ENCODE assay signal across 23 mouse cellular contexts in the genomic region with DNA sequence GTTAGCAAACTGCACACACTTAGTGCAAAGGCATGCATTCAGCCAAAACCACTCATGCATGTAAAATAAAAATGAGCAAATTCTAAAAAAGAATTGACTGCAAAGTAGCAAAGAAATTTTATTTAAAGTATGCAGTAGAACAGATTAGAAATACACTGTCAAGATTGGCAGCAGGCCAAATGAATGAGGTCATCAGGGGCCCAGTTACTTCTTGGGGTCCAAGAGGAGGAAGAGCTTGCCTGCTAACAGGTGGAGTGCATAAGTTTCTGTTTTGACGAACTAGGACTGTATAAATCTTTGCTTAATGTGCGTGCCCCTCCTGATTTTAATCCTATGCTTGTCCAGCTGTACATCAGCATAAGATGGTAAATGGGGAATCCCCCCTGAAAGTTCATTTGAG.
DNase-seq lines count a peak whose midpoint lies in the region; ATAC-seq and TF ChIP-seq lines count a peak whose summit lies in the region.
"Had no signal": no experiment of that assay in that cellular context is flagged by ENCODE, and none has a peak within 500 bp of the region (broad histone marks: within the 10 kb centered on the region; RNA-seq: fewer than 3 reads in every experiment).

No protein-coding gene starts in this region.

- H3K27ac ChIP-seq in forebrain, embryonic 14.5 days (ENCODE audit: low read depth, low read length), result no peak overlapping the region
- H3K27ac ChIP-seq in forebrain, embryonic 11.5 days (ENCODE audit: low read depth, low read length), result no peak overlapping the region
- H3K27ac ChIP-seq in MEL (ENCODE audit: control insufficient read depth, low read depth, low read length), result no peak overlapping the region
- H3K27ac ChIP-seq in stomach, embryonic 15.5 days, result no peak overlapping the region
- H3K27ac ChIP-seq: hindbrain, embryonic 13.5 days; left cerebral cortex, adult 2 months; midbrain, embryonic 13.5 days had no signal

- no peak for TF ChIP-seq POLR2A in lung, adult 2 months (IDR thresholded peaks at IDR 0.05; ENCODE audit: borderline replicate concordance, extremely low read depth, low read depth, low read length)
- no peak for TF ChIP-seq POLR2A in MEL (IDR thresholded peaks at IDR 0.05; ENCODE audit: control insufficient read depth in 1 of 2, insufficient read depth in 1 of 2, low read depth in 1 of 2, low read length in 2 of 2, poor library complexity in 1 of 2)

- peaks cover 5% of the 10 kb centered on the region; the same call in 1 of the 2 replicates for H3K4me1 ChIP-seq in forebrain, embryonic 14.5 days (ENCODE audit: control insufficient read depth, insufficient read depth, low read length)
- H3K4me1 ChIP-seq in forebrain, embryonic 11.5 days (replicated peaks; ENCODE audit: control insufficient read depth, insufficient read depth, low read length), result no peaks in the 10 kb centered on the region
- H3K4me1 ChIP-seq in lung, adult 2 months (ENCODE audit: control insufficient read depth, insufficient read depth, low read length), result no peaks in the 10 kb centered on the region; the same call in 1 of the 2 replicates
- H3K4me1 ChIP-seq in MEL (ENCODE audit: control insufficient read depth in 1 of 2, insufficient read depth in 2 of 2, low read length in 2 of 2), result no peaks in the 10 kb centered on the region
- 0 out of 2 replicates have a peak, but pooled peaks cover 5% of the 10 kb centered on the region for H3K4me1 ChIP-seq in stomach, embryonic 15.5 days
- H3K4me1 ChIP-seq: midbrain, embryonic 13.5 days had no signal

- WGBS in forebrain, embryonic 14.5 days, result 52% methylated on average over 2 of the region's 2 CpGs
- 79% methylated on average over 2 of the region's 2 CpGs for WGBS in forebrain, embryonic 11.5 days
- WGBS in lung, adult 2 months, result 58% methylated on average over 2 of the region's 2 CpGs
- 27% methylated on average over 2 of the region's 2 CpGs for WGBS in stomach, embryonic 15.5 days

- no peak overlapping the region for H3K4me3 ChIP-seq in forebrain, embryonic 14.5 days (ENCODE audit: low read depth, low read length)
- no peak overlapping the region for H3K4me3 ChIP-seq in forebrain, embryonic 11.5 days (ENCODE audit: low read depth, low read length)
- H3K4me3 ChIP-seq in lung, adult 2 months (replicated peaks; ENCODE audit: extremely low read depth, low read depth, low read length), result no peak overlapping the region
- no peak overlapping the region for H3K4me3 ChIP-seq in MEL (ENCODE audit: control insufficient read depth in 1 of 2, insufficient read depth in 1 of 2, low read depth in 2 of 2, low read length in 2 of 2)
- no peak overlapping the region for H3K4me3 ChIP-seq in stomach, embryonic 15.5 days (replicated peaks)
- H3K4me3 ChIP-seq: hindbrain, embryonic 13.5 days; left cerebral cortex, adult 2 months; midbrain, embryonic 13.5 days had no signal

- peak; percentile 40 for DNase-seq in forebrain, embryonic 14.5 days (ENCODE audit: low spot score)
- DNase-seq in forebrain, embryonic 11.5 days (ENCODE audit: low spot score), result no peak
- DNase-seq in lung, postnatal 10 days, result peak; percentile 28
- no peak for DNase-seq in lung, adult 2 months
- peak; percentile 32 for DNase-seq in MEL (ENCODE audit: low read depth, low spot score)
- no peak for DNase-seq in spleen, postnatal 14 days (ENCODE audit: low spot score in 2 of 2)
- DNase-seq in thymus, postnatal 36 days, result no peak
- DNase-seq: adrenal gland, postnatal 10 days; B cell, adult 2 months; cerebellum, adult 8-10 months; forebrain, postnatal 0 days; gastrocnemius, postnatal 36 days; layer of hippocampus, adult 9-11 months; left cerebral cortex, postnatal 4 days; right cerebral cortex, adult 18-20 months; thymus, postnatal 25 days had no signal

- H3K36me3 ChIP-seq in forebrain, embryonic 14.5 days (ENCODE audit: control insufficient read depth, insufficient read depth, low read length), result no peaks in the 10 kb centered on the region
- H3K36me3 ChIP-seq in forebrain, embryonic 11.5 days (ENCODE audit: control insufficient read depth, insufficient read depth, low read length), result no peaks in the 10 kb centered on the region
- no peaks in the 10 kb centered on the region for H3K36me3 ChIP-seq in MEL (ENCODE audit: control insufficient read depth in 1 of 2, insufficient read depth in 2 of 2, low read length in 2 of 2)
- H3K36me3 ChIP-seq in stomach, embryonic 15.5 days, result no peaks in the 10 kb centered on the region
- H3K36me3 ChIP-seq: G1E; hindbrain, embryonic 13.5 days; midbrain, embryonic 13.5 days had no signal

- no peak overlapping the region for H3K9ac ChIP-seq in forebrain, embryonic 14.5 days (ENCODE audit: low read length)
- H3K9ac ChIP-seq in forebrain, embryonic 11.5 days (ENCODE audit: low read length), result no peak overlapping the region
- no peak overlapping the region for H3K9ac ChIP-seq in MEL (ENCODE audit: control insufficient read depth, low read depth, low read length, poor library complexity, severe bottlenecking)
- no peak overlapping the region for H3K9ac ChIP-seq in stomach, embryonic 15.5 days
- H3K9ac ChIP-seq: forebrain, postnatal 0 days; hindbrain, embryonic 13.5 days; midbrain, embryonic 13.5 days had no signal

- TF ChIP-seq EP300 in MEL (IDR thresholded peaks at IDR 0.05; ENCODE audit: low read depth in 1 of 2, low read length in 2 of 2), result no peak

- no peak for TF ChIP-seq CTCF in lung, adult 2 months (IDR thresholded peaks at IDR 0.05; ENCODE audit: insufficient read depth, low read length)
- no peak for TF ChIP-seq CTCF in MEL (IDR thresholded peaks at IDR 0.05 in 2 of 3, conservative IDR thresholded peaks at IDR 0.05 in 1 of 3; ENCODE audit: control insufficient read depth in 1 of 3, insufficient read depth in 1 of 3, low read depth in 2 of 3, low read length in 3 of 3, poor library complexity in 1 of 3, severe bottlenecking in 1 of 3)

- no peaks in the 10 kb centered on the region for H3K79me2 ChIP-seq in MEL (ENCODE audit: control insufficient read depth, insufficient read depth, low read length, poor library complexity)

- H3K4me2 ChIP-seq in forebrain, embryonic 14.5 days (ENCODE audit: low read length), result no peak overlapping the region
- no peak overlapping the region for H3K4me2 ChIP-seq in forebrain, embryonic 11.5 days (ENCODE audit: low read depth, low read length, severe bottlenecking)
- H3K4me2 ChIP-seq in stomach, embryonic 15.5 days, result no peak overlapping the region
- H3K4me2 ChIP-seq: hindbrain, embryonic 13.5 days; midbrain, embryonic 13.5 days had no signal

- H3K27me3 ChIP-seq in forebrain, embryonic 14.5 days (replicated peaks; ENCODE audit: control insufficient read depth, insufficient read depth, low read length), result no peaks in the 10 kb centered on the region
- H3K27me3 ChIP-seq in forebrain, embryonic 11.5 days (ENCODE audit: control insufficient read depth, insufficient read depth, low read length), result no peaks in the 10 kb centered on the region
- H3K27me3 ChIP-seq in MEL (ENCODE audit: control insufficient read depth in 1 of 2, insufficient read depth in 2 of 2, low read length in 2 of 2), result no peaks in the 10 kb centered on the region
- no peaks in the 10 kb centered on the region for H3K27me3 ChIP-seq in stomach, embryonic 15.5 days (replicated peaks)
- H3K27me3 ChIP-seq: CH12.LX; hindbrain, embryonic 13.5 days; midbrain, embryonic 13.5 days had no signal

- H3K9me3 ChIP-seq in forebrain, embryonic 14.5 days (replicated peaks; ENCODE audit: control insufficient read depth, low read length), result no peaks in the 10 kb centered on the region
- no peaks in the 10 kb centered on the region for H3K9me3 ChIP-seq in forebrain, embryonic 11.5 days (ENCODE audit: control insufficient read depth, low read length)
- H3K9me3 ChIP-seq in MEL (replicated peaks; ENCODE audit: insufficient read depth, low read length), result no peaks in the 10 kb centered on the region
- no peaks in the 10 kb centered on the region for H3K9me3 ChIP-seq in stomach, embryonic 15.5 days
- H3K9me3 ChIP-seq: G1E; hindbrain, embryonic 13.5 days; midbrain, embryonic 13.5 days had no signal

- no peak for ATAC-seq in forebrain, embryonic 14.5 days
- no peak for ATAC-seq in forebrain, embryonic 11.5 days (replicated peaks; ENCODE audit: low FRiP score)
- peak; percentile 43; the same call in 1 of the 2 replicates for ATAC-seq in stomach, embryonic 15.5 days (ENCODE audit: insufficient read depth, low FRiP score, low read depth)
- ATAC-seq: forebrain, postnatal 0 days; inflammation-experienced regulatory T-cells, adult 6 months; midbrain, embryonic 13.5 days had no signal

- TF ChIP-seq RAD21 in MEL (IDR thresholded peaks at IDR 0.05; ENCODE audit: low read depth, low read length), result no peak

TF ChIP-seq in MEL, 35 proteins besides CTCF, POLR2A, EP300 and RAD21:
- TF ChIP-seq SIN3A (IDR thresholded peaks at IDR 0.05; ENCODE audit: low read length) (no peak), TBP (IDR thresholded peaks at IDR 0.05; ENCODE audit: low read depth, low read length) (no peak), GATA1 (IDR thresholded peaks at IDR 0.05; ENCODE audit: low read depth, low read length) (no peak), JUND (IDR thresholded peaks at IDR 0.05; ENCODE audit: low read depth, low read length) (no peak), MEF2A (IDR thresholded peaks at IDR 0.05; ENCODE audit: extremely low read depth, insufficient replicate concordance, low read depth, low read length, poor library complexity, severe bottlenecking) (no peak), MYC (IDR thresholded peaks at IDR 0.05; ENCODE audit: low read depth, low read length) (no peak), SMC3 (IDR thresholded peaks at IDR 0.05; ENCODE audit: low read depth, low read length) (no peak), TAL1 (IDR thresholded peaks at IDR 0.05; ENCODE audit: low read length) (no peak), KAT2A (conservative IDR thresholded peaks at IDR 0.05; ENCODE audit: low read depth, low read length) (no peak), USF2 (IDR thresholded peaks at IDR 0.05; ENCODE audit: borderline replicate concordance in 1 of 2, insufficient read depth in 1 of 2, low read depth in 1 of 2, low read length in 2 of 2) (no peak)

Comparison
In these comparisons a context has a peak if more than half of its experiments do, and no peak if none do; other contexts are left out.
1. DNase-seq: peak in forebrain, embryonic 14.5 days (single experiment), lung, postnatal 10 days (single experiment) and MEL (single experiment); none in forebrain, embryonic 11.5 days (single experiment), lung, adult 2 months (single experiment), spleen, postnatal 14 days (0 of 2) and thymus, postnatal 36 days (0 of 2).